In genomic region chr12:106504285-106504684, GRCm38 (mm10) we compare ENCODE assay signal across 26 mouse cellular contexts.
"Had no signal": no experiment of that assay in that cellular context is flagged by ENCODE, and none has a peak within 500 bp of the region (broad histone marks: within the 10 kb centered on the region; RNA-seq: fewer than 3 reads in every experiment).

No protein-coding gene starts in this region.

- H3K9me3 ChIP-seq: heart, embryonic 10.5 days; heart, embryonic 12.5 days; hindbrain, embryonic 13.5 days; hindbrain, embryonic 15.5 days; kidney, embryonic 15.5 days; limb, embryonic 10.5 days; limb, embryonic 12.5 days; liver, embryonic 13.5 days; liver, embryonic 15.5 days had no signal

- DNase-seq: gastrocnemius, postnatal 14 days; gastrocnemius, postnatal 36 days; heart, adult 11 months; heart, adult 2 months; heart, postnatal 10 days; kidney, adult 11 months; kidney, adult 2 months; kidney, adult 9 months; kidney, postnatal 14 days; kidney, postnatal 36 days; layer of hippocampus, adult 9-11 months; layer of hippocampus, postnatal 36 days; liver; liver, embryonic 13.5 days had no signal

- ATAC-seq: hindbrain, postnatal 0 days; intestine, embryonic 16.5 days had no signal

- H3K36me3 ChIP-seq: heart, embryonic 10.5 days; heart, embryonic 12.5 days; hindbrain, embryonic 13.5 days; hindbrain, embryonic 15.5 days; kidney, embryonic 15.5 days; limb, embryonic 10.5 days; limb, embryonic 12.5 days; liver, embryonic 13.5 days; liver, embryonic 15.5 days had no signal

- H3K27me3 ChIP-seq: hindbrain, embryonic 13.5 days; hindbrain, embryonic 15.5 days; kidney, embryonic 15.5 days; limb, embryonic 12.5 days; liver, embryonic 13.5 days; liver, embryonic 15.5 days had no signal

- H3K9ac ChIP-seq: heart, embryonic 12.5 days; hindbrain, embryonic 13.5 days; hindbrain, embryonic 15.5 days; kidney, embryonic 15.5 days; limb, embryonic 12.5 days; liver, embryonic 13.5 days; liver, embryonic 15.5 days had no signal

- H3K4me1 ChIP-seq: heart, embryonic 10.5 days; heart, embryonic 12.5 days; hindbrain, embryonic 13.5 days; hindbrain, embryonic 15.5 days; kidney, embryonic 15.5 days; limb, embryonic 10.5 days; limb, embryonic 12.5 days; liver, embryonic 13.5 days; liver, embryonic 15.5 days had no signal

- H3K4me2 ChIP-seq: heart, embryonic 12.5 days; hindbrain, embryonic 13.5 days; hindbrain, embryonic 15.5 days; kidney, embryonic 15.5 days; limb, embryonic 12.5 days; liver, embryonic 11.5 days; liver, embryonic 13.5 days; liver, embryonic 15.5 days had no signal

- H3K27ac ChIP-seq: heart, adult 2 months; heart, embryonic 10.5 days; hindbrain, embryonic 13.5 days; hindbrain, embryonic 15.5 days; hindbrain, postnatal 0 days; kidney, embryonic 15.5 days; kidney, postnatal 0 days; limb, embryonic 10.5 days; limb, embryonic 12.5 days; liver, embryonic 13.5 days; liver, embryonic 15.5 days had no signal

- H3K4me3 ChIP-seq: heart, adult 2 months; heart, embryonic 10.5 days; heart, embryonic 12.5 days; hindbrain, embryonic 13.5 days; hindbrain, embryonic 15.5 days; kidney, embryonic 15.5 days; limb, embryonic 10.5 days; limb, embryonic 12.5 days; liver, embryonic 13.5 days; liver, embryonic 15.5 days had no signal
